Mouse (Mus musculus): ENCODE data around the gene Map3k3. TPM values are rescaled to one million over a fixed set of nuclear protein-coding genes. Genes with fewer than 3 reads are reported as not detected.

Map3k3 gene
- polyA plus RNA-seq, 1 experiment = 27.8 TPM

DNA sequence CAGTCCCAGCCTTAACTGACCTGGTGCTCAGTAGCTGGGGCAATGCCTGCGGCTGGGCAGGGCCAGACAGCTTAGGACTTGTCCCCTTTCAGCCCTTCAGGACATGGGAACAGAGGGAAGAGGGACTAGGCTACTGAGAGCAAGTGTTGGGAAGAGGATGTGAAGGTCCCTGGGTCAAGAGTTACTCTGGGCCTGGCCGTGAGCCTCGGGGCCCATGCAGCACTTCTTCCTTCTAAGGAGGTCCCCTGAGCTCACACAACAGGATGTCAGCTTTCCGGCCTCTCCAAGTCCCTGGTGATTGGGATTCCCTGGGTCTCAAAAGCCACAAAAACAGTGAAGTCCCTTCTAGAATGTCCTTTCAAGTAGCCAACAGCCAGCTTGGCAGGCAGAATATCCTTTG, 79.1 kb downstream of the Map3k3 start:
- TF ChIP-seq POLR2A (IDR thresholded peaks at IDR 0.05; ENCODE audit: low read depth, low read length) (no peak), CTCF (conservative IDR thresholded peaks at IDR 0.05; ENCODE audit: insufficient read depth, insufficient read length, low read depth, low read length) (no peak)
- 0 out of 2 replicates have a peak, but pooled peaks cover 2% of the 10 kb centered on the region for H3K4me1 ChIP-seq (ENCODE audit: control insufficient read depth, insufficient read depth, low read length)
- H3K4me3 ChIP-seq (ENCODE audit: insufficient read depth, low read depth, low read length) = no peak overlapping the region
- no peaks in the 10 kb centered on the region; the same call in 1 of the 2 replicates for H3K36me3 ChIP-seq (ENCODE audit: control insufficient read depth, insufficient read depth, low read length)
- WGBS = 64% methylated on average over 4 of the region's 4 CpGs
- no peaks in the 10 kb centered on the region for H3K27me3 ChIP-seq (replicated peaks; ENCODE audit: control insufficient read depth, insufficient read depth, low read length)
- H3K27ac ChIP-seq (ENCODE audit: insufficient read depth, low read depth, low read length) = peak overlapping the region; percentile 69
- peak; percentile 69 for DNase-seq

DNA sequence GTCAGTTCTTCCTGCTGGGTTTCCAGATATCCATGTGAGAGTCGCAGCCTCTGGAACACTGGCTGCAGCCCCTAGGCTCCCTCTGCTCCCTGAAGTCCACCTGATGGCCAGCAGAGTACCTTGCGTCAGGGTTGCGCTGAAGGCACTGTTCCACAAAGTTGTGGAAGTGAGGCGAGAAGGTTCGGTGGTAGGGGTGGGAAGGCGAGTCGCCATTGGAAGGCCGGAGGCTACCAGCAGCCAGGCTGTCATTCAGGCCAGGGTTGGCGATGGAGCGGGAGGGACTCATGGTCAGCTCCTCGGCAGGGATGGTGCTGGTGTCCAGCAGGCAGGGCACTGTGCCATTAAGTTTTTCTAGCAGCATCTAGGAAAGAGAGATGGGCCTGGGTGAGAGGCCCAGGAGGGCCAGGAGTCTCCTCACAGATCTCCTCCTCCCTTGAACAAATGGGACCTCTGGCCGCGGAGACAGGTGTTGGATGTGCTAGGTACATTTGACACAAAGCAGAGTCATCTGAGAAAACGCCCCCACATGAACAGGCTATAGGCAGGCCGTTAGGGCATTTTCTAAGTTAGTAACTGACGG, 80.3 kb downstream of the Map3k3 start:
- no peak for TF ChIP-seq POLR2A (IDR thresholded peaks at IDR 0.05; ENCODE audit: low read depth, low read length)
- no peak for TF ChIP-seq CTCF (conservative IDR thresholded peaks at IDR 0.05; ENCODE audit: insufficient read depth, insufficient read length, low read depth, low read length)
- no peaks in the 10 kb centered on the region for H3K4me1 ChIP-seq (ENCODE audit: control insufficient read depth, insufficient read depth, low read length)
- H3K27ac ChIP-seq (ENCODE audit: insufficient read depth, low read depth, low read length) = no peak overlapping the region
- DNase-seq = no peak
- no peaks in the 10 kb centered on the region; the same call in 1 of the 2 replicates for H3K36me3 ChIP-seq (ENCODE audit: control insufficient read depth, insufficient read depth, low read length)
- WGBS = 80% methylated on average over 16 of the region's 16 CpGs
- no peak overlapping the region for H3K4me3 ChIP-seq (ENCODE audit: insufficient read depth, low read depth, low read length)
- H3K27me3 ChIP-seq (replicated peaks; ENCODE audit: control insufficient read depth, insufficient read depth, low read length) = no peaks in the 10 kb centered on the region

DNA sequence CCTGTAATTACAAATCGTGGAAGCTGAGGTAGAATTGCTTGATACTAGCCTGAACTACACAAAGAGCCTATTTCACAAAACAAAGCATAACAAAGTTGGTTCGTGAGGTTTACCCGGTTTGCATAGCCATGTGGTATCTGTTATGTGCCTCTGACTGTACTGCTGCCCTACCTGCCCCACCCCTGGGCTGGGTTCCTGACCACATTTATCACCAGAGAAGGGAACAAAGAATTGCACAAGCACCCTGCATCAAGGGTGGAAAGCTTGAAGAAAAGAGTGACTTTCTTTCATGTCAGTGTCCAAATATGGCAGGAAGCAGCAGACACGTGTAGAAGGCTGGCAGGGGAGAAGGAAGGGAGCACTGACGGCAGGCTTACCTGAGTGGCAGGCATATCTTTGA, 83.0 kb downstream of the Map3k3 start:
- DNase-seq = no peak

GRCm38 (mm10) chr11:106170807-106171206, 86.4 kb downstream of the Map3k3 start:
- TF ChIP-seq POLR2A (IDR thresholded peaks at IDR 0.05; ENCODE audit: low read depth, low read length) (no peak), CTCF (conservative IDR thresholded peaks at IDR 0.05; ENCODE audit: insufficient read depth, insufficient read length, low read depth, low read length) (peak; percentile 54)
- no peaks in the 10 kb centered on the region; the same call in 1 of the 2 replicates for H3K36me3 ChIP-seq (ENCODE audit: control insufficient read depth, insufficient read depth, low read length)
- 85% methylated on average over 7 of the region's 7 CpGs for WGBS
- no peak for DNase-seq
- H3K27me3 ChIP-seq (replicated peaks; ENCODE audit: control insufficient read depth, insufficient read depth, low read length) = no peaks in the 10 kb centered on the region
- H3K4me3 ChIP-seq (ENCODE audit: insufficient read depth, low read depth, low read length) = no peak overlapping the region
- H3K27ac ChIP-seq (ENCODE audit: insufficient read depth, low read depth, low read length) = no peak overlapping the region
- H3K4me1 ChIP-seq (ENCODE audit: control insufficient read depth, insufficient read depth, low read length) = no peaks in the 10 kb centered on the region

More for the DNA sequence above, 83.0 kb downstream of the Map3k3 start:
- WGBS = 81% methylated on average over 5 of the region's 5 CpGs
- no peak for TF ChIP-seq POLR2A (IDR thresholded peaks at IDR 0.05; ENCODE audit: low read depth, low read length)
- TF ChIP-seq CTCF (conservative IDR thresholded peaks at IDR 0.05; ENCODE audit: insufficient read depth, insufficient read length, low read depth, low read length) = no peak
- no peak overlapping the region for H3K4me3 ChIP-seq (ENCODE audit: insufficient read depth, low read depth, low read length)
- no peak overlapping the region for H3K27ac ChIP-seq (ENCODE audit: insufficient read depth, low read depth, low read length)
- no peaks in the 10 kb centered on the region; the same call in 1 of the 2 replicates for H3K36me3 ChIP-seq (ENCODE audit: control insufficient read depth, insufficient read depth, low read length)
- H3K4me1 ChIP-seq (ENCODE audit: control insufficient read depth, insufficient read depth, low read length) = no peaks in the 10 kb centered on the region
- H3K27me3 ChIP-seq (replicated peaks; ENCODE audit: control insufficient read depth, insufficient read depth, low read length) = no peaks in the 10 kb centered on the region

- no peak for TF ChIP-seq POLR2A (IDR thresholded peaks at IDR 0.05; ENCODE audit: low read depth, low read length)
- TF ChIP-seq CTCF (conservative IDR thresholded peaks at IDR 0.05; ENCODE audit: insufficient read depth, insufficient read length, low read depth, low read length) = no peak
- 96% methylated on average over 2 of the region's 2 CpGs for WGBS
- H3K4me3 ChIP-seq (ENCODE audit: insufficient read depth, low read depth, low read length) = no peak overlapping the region
- no peak for DNase-seq
- no peaks in the 10 kb centered on the region for H3K36me3 ChIP-seq (ENCODE audit: control insufficient read depth, insufficient read depth, low read length)
- H3K4me1 ChIP-seq (ENCODE audit: control insufficient read depth, insufficient read depth, low read length) = no peaks in the 10 kb centered on the region
- H3K27me3 ChIP-seq (replicated peaks; ENCODE audit: control insufficient read depth, insufficient read depth, low read length) = no peaks in the 10 kb centered on the region
- no peak overlapping the region for H3K27ac ChIP-seq (ENCODE audit: insufficient read depth, low read depth, low read length)
Observed at GRCm38 (mm10) chr11:106173228-106173627, 88.8 kb downstream of the Map3k3 start.

- no peaks in the 10 kb centered on the region for H3K27me3 ChIP-seq (replicated peaks; ENCODE audit: control insufficient read depth, insufficient read depth, low read length)
- no peak overlapping the region for H3K27ac ChIP-seq (ENCODE audit: insufficient read depth, low read depth, low read length)
- no peak for TF ChIP-seq CTCF (conservative IDR thresholded peaks at IDR 0.05; ENCODE audit: insufficient read depth, insufficient read length, low read depth, low read length)
- TF ChIP-seq POLR2A (IDR thresholded peaks at IDR 0.05; ENCODE audit: low read depth, low read length) = no peak
- H3K4me1 ChIP-seq (ENCODE audit: control insufficient read depth, insufficient read depth, low read length) = no peaks in the 10 kb centered on the region
- no peak overlapping the region for H3K4me3 ChIP-seq (ENCODE audit: insufficient read depth, low read depth, low read length)
- no peaks in the 10 kb centered on the region for H3K36me3 ChIP-seq (ENCODE audit: control insufficient read depth, insufficient read depth, low read length)
- WGBS = 53% methylated on average over 5 of the region's 5 CpGs
- DNase-seq = peak; percentile 86
Observed at GRCm38 (mm10) chr11:106174372-106174771, 90.0 kb downstream of the Map3k3 start.

DNA sequence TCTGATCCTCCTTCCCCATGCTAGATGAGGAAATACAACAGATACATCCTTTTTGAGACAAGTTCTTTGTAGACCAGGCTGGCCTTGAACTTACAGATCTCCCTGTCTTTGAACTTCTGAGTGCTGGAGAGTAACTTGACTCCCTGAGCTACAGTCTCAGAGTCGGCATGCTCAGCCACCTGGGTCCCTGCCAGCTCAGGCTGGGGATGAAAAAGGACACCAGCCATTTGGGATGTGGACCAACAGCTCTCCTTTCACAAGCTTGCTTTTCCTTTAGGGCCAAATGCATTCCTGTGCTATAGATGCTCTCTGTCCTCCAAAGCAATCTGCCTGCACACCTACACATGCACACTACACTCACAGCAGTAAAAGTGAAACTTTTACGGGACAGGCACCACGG, 90.7 kb downstream of the Map3k3 start:
- Histone ChIP-seq H3K36me3 (ENCODE audit: control insufficient read depth, insufficient read depth, low read length) (no peaks in the 10 kb centered on the region), H3K4me3 (ENCODE audit: insufficient read depth, low read depth, low read length) (no peak overlapping the region), H3K27ac (ENCODE audit: insufficient read depth, low read depth, low read length) (no peak overlapping the region), H3K27me3 (replicated peaks; ENCODE audit: control insufficient read depth, insufficient read depth, low read length) (no peaks in the 10 kb centered on the region), H3K4me1 (ENCODE audit: control insufficient read depth, insufficient read depth, low read length) (no peaks in the 10 kb centered on the region)
- no peak for DNase-seq
- no peak for TF ChIP-seq CTCF (conservative IDR thresholded peaks at IDR 0.05; ENCODE audit: insufficient read depth, insufficient read length, low read depth, low read length)
- TF ChIP-seq POLR2A (IDR thresholded peaks at IDR 0.05; ENCODE audit: low read depth, low read length) = no peak
- 41% methylated on average over 3 of the region's 3 CpGs for WGBS

Data from kidney, adult 2 months (tissue).